Mouse (Mus musculus): Measurements from ENCODE around the gene Ywhaq. TPM values are rescaled to one million over a fixed set of nuclear protein-coding genes. Genes with fewer than 3 reads are reported as not detected.
A peak's percentile ranks its signal among the peaks of the same experiment; 100 is the strongest.
"Not testable (repeated sequence)": the region's sequence is repeated elsewhere in the genome, so short reads cannot be mapped to it uniquely, and the experiment has no call there.

Ywhaq gene
- total RNA-seq, 2 experiments from 2014 or later = 173 to 184 TPM

DNA sequence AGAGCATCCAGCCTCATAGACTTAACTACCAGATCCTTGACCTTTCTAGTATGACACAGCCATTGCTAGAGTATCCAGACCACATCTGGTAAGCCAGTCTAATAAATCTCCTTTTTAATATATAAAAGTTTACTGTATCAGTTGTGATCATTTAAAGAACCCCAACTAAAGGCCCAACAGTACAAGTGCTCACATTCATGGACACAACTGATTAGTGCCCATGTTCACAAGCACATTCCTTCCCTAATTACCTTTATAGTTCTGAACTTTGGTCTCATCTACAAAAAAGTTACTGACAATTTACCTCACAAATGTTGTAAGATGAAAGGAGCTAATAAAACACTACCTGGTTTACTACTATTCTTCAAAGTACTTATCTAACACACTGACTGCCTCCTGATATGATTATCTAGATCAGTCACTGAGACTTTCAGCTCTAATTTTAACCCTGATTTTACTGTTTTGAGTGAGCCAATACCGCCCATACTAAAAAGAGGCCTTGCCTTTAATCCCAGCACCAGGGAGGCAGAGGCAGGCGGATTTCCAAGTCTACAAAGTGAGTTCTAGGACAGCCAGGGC, 8.6 kb downstream of the Ywhaq start:
- DNase-seq = no peak

DNA sequence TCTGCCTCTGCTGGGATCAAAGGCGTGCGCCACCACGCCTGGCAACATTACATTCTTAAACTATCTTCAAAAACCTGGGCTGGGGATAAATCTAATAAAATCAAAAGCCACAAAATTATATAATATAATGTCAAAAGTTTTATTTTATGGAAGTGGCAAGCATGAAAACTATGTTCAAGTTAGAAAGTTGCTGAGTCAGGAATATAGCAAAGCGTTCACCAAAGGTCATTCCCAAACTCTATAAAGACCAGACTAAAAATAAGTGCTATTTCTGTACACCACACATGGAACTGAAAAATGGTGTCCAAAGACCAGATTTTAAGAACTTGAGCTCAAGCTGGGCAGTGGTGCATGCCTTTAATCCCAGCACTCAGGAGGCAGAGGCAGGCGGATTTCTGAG, 14.7 kb downstream of the Ywhaq start:
- no peak for DNase-seq

DNA sequence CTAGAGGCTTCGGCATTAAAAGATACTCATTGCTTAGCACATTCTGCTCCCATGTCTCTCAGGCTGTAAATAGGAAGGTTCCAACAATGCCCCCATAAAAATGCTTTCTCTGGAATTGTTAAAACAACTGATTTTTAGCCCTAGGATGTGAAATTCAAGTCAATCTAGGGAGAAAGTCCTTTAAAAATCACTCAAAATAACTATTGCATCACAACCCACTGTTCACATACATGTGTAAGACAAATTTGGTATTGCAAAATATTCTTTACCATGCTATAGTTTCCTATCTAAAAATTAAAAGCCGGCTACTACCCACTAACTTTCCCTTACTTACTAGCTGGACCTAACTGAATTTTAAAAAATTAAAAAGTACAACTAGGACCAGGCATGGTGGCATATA, 31.2 kb downstream of the Ywhaq start:
- DNase-seq = no peak

DNA sequence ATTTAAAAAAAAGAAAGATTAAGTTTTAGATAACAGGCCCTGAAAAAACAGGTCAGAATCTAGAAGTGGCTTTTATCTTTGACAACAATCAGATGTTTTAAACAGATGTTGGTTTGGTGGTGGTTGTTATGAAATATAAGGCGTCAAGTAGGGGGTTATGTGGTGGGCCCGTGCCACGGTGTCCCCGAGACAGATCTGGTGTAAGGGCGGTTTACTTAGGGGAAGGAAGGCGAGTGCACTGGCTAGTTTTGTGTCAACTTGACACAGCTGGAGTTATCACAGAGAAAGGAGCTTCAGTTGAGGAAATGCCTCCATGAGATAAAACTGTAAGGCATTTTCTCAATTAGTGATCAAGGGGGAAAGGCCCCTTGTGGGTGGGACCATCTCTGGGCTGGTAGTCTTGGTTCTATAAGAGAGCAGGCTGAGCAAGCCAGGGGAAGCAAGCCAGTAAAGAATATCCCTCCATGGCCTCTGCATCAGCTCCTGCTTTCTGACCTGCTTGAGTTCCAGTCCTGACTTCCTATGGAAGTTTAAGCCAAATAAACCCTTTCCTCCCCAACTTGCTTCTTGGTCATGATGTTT, 38.6 kb downstream of the Ywhaq start:
- DNase-seq = not testable (repeated sequence)

DNA sequence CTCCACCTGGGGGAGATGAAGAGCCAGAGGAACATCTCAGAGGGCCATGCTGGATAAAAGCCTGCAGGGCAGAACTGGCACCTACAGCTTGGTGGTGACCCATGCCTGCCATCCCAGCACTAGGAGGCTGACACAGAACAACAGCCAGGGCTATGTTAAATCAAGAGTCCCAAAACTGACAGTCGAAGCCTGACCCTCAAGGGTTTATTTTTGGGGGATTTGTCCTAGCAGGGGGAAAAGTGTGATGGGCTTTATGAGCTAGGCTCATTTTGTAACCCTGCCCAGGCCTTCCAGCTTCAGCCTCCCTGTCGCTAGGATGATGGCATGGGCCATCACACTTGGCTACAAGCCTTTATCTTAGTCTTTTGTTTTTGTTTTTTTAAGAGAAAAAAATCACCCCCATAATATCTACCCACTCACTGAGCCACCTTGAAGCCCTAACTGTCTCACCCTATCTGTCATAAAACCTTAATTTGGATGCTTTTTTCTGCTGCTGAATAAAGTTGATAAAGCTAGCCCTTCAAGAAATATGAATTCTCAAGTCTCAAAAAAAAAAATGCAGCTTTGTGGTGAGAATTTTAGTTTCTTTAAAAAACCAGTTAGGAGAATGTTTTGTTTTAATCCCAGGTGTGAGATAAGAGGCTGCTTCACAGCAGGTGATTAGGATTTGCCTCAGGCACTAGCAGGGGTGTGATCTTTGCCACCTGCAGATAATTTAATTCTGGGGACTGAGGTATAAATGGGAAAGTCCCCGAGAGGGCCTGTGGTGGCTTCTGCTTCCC, 41.9 kb downstream of the Ywhaq start:
- no peak for DNase-seq

DNA sequence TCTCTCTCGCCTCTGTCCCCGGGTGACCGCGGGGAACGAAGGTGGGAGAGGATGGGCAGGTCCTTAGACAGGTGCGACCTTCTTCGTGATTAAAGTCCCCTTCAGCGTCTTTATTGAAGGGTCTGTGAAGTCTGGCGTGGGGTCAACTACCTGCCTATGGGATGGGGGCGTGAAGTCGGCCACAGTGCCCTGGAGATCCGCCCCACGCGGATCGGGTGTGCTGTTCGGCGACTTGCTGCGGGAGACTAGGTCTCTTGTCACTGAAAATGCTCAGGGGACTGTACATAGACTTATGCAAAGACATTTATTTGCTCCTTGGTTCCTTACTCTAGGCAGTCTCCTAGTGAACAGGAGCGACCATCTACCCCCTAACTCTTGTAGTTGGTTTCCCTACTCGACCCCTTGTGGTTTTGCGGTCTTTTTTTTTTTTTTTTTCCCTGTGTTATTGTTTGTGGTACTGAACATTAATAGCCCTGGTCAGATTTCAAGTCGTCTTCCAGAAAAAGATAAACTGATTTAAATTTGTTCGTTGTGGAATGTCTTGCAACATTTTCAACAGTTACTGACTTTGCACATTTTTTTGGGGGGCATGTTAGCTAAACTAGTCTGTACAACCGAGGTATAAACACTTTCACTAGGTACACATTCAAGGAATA, 43.5 kb downstream of the Ywhaq start:
- no peak for DNase-seq

DNA sequence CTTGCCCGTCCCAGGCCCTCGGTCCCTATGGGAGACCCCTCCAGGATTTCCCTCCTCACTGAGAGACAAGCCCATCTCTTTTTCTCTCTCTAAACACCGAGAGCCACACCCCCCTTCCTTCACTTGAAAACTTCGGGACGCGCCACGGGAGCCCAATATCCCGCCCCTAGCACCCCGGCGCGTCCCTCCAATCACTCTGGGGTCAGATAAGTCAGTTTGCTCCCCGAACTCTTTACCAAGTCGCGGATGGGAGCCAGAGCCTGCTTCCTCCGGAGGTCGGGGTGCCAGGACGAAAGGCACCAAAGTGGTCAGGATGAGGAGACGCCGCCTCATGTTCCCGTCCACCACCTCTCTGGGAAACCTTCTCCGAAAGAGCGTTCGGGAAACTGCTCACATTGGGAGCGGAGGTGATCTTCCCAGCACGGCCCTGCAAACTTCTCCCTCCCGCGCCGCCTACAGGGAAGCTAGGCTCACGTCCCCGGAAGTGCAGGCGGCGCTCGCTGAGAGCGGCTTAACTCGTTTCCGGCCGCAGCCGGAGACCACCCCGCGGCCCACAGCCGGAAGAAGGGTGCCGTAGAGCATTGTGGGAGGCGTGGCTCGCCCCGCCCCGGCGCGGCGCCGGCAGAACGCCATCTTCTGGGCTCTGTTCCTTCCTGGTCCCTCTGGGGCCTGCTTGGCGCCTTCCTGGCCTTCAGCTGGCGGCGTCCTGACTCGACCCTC, 44.2 kb downstream of the Ywhaq start, which contains the start of gene Adam17:
Gene Adam17 (minus strand): TSS at position 533 of the 720 bp plus-strand sequence.
- DNase-seq = peak; percentile 98

DNA sequence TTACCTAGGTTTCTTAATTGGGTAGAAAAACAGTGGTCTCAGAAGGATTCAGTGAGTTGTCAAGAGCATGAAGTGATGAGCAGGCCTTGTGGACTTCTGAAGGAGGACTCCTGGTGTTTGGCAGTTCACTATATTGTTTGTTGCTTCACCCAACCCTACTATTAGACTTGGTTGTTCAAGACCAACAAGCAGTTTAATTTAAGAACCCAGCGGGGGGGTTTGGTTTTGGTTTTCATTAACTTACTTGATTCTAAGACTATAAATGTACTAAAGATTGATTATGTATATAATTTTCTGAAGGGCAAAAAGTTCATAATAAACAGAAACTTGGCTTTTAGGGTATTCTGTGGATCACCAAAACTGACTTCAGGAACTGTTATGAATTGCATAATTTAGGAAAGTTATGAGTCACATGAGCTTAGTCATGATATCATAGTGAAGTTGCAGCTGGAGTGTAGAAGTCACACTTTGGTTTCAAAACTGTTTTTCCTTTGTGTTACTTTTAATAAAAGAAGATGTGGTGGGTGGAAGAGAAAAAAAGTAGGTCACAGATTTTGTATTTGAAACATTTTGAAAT, 47.3 kb downstream of the Ywhaq start:
- DNase-seq = no peak

DNA sequence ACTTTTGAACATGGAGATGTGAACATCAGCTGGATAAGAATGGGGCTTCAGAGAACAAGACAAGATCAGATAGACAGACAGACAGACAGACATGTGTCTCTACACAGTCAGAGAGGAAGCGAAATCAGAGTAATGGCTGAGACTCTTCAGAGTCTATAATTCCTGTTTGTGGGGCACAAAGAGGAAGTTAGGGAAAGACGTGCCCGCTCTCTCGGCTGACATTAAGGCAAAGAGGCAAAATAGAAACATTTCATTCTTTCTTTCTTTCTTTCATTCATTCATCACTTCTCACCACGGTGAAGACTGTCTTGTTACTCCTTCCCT, 48.4 kb downstream of the Ywhaq start:
- DNase-seq = no peak

DNA sequence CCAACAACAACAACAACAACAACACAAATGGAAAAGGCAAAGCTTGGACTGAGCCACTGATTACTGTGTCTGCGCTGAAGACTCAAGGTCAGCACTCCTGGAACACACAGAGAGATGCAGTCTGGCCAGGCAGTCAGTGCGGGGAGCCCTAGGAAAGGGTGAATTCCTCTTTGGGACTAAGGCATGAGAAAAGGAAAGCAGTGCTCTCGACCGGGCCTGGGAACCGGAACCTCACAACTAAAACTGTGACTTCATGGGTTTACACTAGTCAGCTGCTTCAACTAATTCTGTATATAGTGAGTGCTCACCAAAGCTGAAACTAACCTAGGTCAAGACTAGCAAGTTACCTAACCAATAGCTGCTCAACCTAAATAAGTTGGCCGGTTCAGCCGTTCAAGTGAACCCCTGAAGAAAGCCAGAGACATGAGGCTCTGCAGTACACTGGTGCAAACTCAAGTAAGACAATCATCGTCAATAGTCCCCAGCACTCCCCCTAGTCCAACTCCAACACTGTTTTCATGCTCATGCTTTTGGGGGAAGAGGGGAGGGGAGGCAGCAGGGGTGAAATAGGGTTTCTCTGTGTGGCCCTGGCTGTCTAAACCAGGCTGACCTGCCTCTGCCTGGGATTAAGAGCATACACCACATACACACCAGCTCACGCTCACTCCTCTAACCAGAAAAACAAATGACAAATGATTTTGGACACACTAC, 48.9 kb downstream of the Ywhaq start:
- no peak for DNase-seq

DNA sequence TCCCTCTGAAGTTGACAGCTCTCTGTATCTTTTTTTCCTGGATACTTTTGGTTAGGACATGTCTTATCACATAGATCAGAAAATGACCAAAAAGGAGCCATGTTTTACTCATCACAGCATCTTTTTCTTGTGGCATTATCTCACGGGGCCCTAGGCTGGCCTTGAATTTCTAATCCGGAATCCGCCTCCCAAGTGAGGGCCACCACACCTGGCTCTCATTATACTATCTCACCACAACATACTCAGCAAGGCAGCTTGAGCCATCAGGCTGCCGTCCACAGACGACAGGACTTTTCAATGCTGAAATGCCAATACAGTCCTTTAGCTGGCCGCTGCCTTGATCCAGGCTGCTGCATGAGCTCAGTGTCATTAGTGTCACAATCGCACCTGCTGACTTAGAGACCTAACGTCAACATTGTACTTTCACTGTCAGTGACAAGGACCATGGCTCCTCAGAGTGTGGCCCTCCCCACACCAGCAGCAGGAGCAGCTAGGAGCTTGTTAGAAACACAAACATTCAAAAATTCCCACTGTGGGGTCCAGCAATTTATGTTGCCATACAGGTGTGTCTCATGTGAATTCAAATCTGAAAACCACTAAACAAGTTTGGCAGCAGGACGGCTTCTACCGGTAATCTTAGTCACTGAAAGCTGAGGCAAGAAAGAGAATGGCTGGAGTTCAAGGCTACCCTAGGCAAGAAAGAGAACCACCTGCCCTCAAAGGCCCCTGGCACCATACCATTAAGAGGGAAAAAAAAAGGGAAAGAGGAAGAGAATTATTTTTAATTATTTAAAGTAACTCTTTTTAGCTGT, 52.6 kb downstream of the Ywhaq start:
- DNase-seq = no peak

DNA sequence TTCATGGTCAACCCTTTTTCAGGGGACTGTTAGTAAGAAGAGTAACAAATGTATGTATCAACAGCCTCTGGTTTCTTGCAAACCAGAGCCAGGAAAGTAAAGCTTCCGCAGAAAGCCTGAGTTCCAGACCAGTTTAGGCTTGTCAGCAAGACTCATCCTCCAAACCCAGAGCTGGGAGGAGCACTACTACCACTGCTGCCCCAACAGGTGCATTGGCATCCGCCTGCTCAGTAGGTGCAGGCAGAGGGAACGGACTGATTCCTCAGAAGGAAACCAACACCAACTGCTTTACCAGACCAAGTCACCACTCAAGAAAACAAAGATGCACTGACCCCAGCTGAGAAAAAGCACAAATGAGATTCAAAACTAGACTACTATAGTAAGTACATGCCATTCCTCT, 54.2 kb downstream of the Ywhaq start:
- no peak for DNase-seq

DNA sequence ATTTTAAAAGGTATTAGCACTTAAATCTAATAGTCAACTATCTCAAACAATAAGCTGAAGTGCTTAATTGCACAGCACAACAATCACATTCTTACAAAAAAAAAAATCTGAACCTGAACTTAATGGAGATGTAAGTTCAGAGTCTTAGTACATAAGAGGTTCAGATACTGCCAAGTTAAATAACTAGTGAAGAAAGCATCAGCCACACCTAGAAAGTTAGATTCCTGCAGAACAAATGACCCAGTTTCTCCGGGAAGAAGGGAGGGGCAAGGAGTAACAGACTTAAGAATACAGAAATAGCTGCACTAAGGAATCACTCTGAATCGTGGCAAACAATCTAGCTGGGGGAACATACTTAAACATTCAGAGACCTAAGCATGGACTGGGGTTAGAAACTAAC, 54.8 kb downstream of the Ywhaq start:
- no peak for DNase-seq

DNA sequence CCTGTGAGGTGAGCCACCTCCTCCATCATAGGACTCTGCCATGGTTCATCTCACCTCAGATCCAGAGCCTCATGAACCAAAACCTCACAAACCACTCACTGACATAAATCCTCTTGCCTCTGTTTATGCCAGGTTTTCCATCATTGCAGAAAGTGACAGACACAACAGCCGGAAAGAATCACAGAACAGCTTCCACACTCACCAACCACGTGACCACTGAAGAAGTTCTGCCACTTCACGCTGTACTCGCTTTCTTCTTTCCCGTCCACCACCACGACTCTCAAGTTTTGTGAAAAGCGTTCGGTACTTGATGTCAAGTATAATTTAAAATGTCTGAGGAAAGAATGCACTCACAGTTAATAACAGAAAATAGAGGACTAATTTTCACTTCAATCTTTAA, 63.8 kb downstream of the Ywhaq start:
- DNase-seq = no peak

DNA sequence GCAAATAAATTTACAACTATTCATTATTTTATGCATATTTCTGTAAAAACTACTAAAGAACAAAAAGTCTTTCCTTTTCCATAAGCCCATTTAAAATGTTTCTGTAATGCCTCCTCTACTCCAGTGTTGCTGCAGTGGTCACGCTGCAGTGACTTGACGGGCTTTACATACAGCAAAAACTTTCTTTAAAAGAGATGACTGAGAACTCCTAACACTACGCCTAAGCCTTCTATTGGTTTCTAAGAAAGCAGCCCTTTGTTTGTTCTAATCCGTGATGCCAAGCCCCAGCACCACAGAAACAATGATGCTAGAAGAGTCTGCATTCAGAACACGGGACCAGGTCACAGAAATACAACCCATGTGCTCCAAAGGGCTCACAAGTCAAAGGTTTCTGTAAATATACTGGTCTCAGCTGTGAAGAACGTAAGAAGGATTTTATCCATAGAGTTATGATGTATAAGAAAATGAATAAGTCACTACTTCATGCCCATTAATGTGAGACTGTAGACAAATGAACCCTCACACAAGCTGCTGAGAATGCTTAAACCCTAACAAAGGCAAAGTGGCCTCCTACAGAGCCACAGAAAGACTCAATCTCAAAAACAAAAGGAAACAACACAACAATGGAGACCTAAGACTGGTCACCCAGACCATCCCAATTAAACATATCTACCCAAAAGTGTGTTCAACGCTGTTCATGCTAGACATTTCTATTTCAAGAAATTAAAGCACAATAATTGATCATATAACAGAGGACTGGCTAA, 67.1 kb downstream of the Ywhaq start:
- DNase-seq = no peak

DNA sequence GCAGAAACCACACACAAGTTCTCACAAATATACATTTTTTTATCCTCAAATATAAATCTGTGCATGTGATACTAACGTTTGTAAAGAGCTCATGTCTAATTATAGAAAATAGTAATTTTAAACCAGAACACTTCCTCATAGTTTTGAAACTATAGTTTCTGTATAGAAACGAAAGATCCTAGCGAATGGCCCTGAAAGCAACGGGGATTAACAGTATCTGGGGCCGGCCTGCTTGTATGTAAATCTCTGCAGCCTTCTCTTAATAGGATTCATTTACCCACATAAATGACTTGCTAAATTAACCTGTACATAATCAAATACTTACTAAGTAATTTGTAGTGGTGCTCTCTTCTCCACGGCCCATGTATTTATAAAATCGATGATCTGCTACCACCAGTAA, 70.5 kb downstream of the Ywhaq start:
- no peak for DNase-seq

DNA sequence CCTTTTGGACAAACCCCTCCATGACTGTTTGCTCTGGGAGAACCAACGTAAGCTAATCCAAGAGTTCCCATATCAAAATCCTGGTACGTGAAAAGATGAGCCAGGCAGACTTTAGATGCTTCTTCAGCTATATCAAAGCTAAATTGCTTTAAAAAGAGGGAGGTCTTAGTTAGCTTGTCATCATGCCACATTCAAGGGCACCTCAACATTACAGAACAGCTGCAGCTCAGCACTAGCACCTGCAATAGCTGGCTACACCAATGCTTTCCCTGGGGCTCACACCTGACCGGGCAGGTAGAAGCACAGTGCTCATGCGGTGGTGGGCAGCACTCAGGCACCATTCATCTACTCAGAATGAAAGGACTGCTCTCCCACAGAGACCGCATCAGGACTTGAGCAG, 76.8 kb downstream of the Ywhaq start:
- no peak for DNase-seq

Measured in heart, postnatal 4 days (tissue).